7 mouse cellular contexts compared by ENCODE assay signal in genomic region chr17:88441432-88442174, GRCm38 (mm10). TPM values are rescaled to one million over a fixed set of nuclear protein-coding genes. Genes with fewer than 3 reads are reported as not detected.
A peak's percentile ranks its signal among the peaks of the same experiment; 100 is the strongest.
DNase-seq lines count a peak whose midpoint lies in the region; ATAC-seq lines count a peak whose summit lies in the region.

No protein-coding gene starts in this region.

- peak overlapping the region; percentile 95 for H3K27ac ChIP-seq in intestine, embryonic 16.5 days (ENCODE audit: low read length)
- H3K27ac ChIP-seq in limb, embryonic 10.5 days = peak overlapping the region; percentile 97
- peak overlapping the region; percentile 92 for H3K27ac ChIP-seq in midbrain, embryonic 12.5 days (replicated peaks)

- H3K4me2 ChIP-seq in intestine, embryonic 16.5 days (ENCODE audit: low read depth, low read length) = peak overlapping the region; percentile 70
- H3K4me2 ChIP-seq in midbrain, embryonic 12.5 days (replicated peaks) = peak overlapping the region; percentile 83

- DNase-seq in adrenal gland, adult 2 months = peak; percentile 86
- DNase-seq in embryo, embryonic 11 days = peak; percentile 90
- DNase-seq in gastrocnemius, postnatal 4 days (ENCODE audit: low spot score in 2 of 2) = peak; percentile 29 to 62
- peak; percentile 87 for DNase-seq in limb, embryonic 10.5 days (ENCODE audit: low spot score)
- DNase-seq in spleen, adult 18-20 months = peak; percentile 61 to 70

- under 1% methylated on average over 45 of the region's 48 CpGs for WGBS in intestine, embryonic 16.5 days
- WGBS in limb, embryonic 10.5 days = under 1% methylated on average over 39 of the region's 48 CpGs
- under 1% methylated on average over 41 of the region's 48 CpGs for WGBS in midbrain, embryonic 12.5 days

- H3K9ac ChIP-seq in intestine, embryonic 16.5 days (ENCODE audit: low read depth, low read length) = peak overlapping the region; percentile 95
- H3K9ac ChIP-seq in midbrain, embryonic 12.5 days (replicated peaks) = peak overlapping the region; percentile 89

- no peaks in the 10 kb centered on the region for H3K36me3 ChIP-seq in intestine, embryonic 16.5 days (ENCODE audit: control insufficient read depth, insufficient read depth, low read length)
- H3K36me3 ChIP-seq in limb, embryonic 10.5 days = no peaks in the 10 kb centered on the region
- no peaks in the 10 kb centered on the region for H3K36me3 ChIP-seq in midbrain, embryonic 12.5 days

- ATAC-seq in intestine, embryonic 16.5 days = peak; percentile 65
- peak; percentile 72 for ATAC-seq in midbrain, embryonic 12.5 days (ENCODE audit: low FRiP score, low read depth)

- H3K4me1 ChIP-seq in intestine, embryonic 16.5 days (ENCODE audit: control insufficient read depth, insufficient read depth, low read length) = peaks cover 7% of the 10 kb centered on the region
- peaks cover 7% of the 10 kb centered on the region; the same call in 1 of the 2 replicates for H3K4me1 ChIP-seq in limb, embryonic 10.5 days
- H3K4me1 ChIP-seq in midbrain, embryonic 12.5 days = no peaks in the 10 kb centered on the region

- no peaks in the 10 kb centered on the region for H3K9me3 ChIP-seq in intestine, embryonic 16.5 days (ENCODE audit: control insufficient read depth, low read length)
- H3K9me3 ChIP-seq in limb, embryonic 10.5 days (replicated peaks) = no peaks in the 10 kb centered on the region
- H3K9me3 ChIP-seq in midbrain, embryonic 12.5 days = no peaks in the 10 kb centered on the region

- no peaks in the 10 kb centered on the region for H3K27me3 ChIP-seq in intestine, embryonic 16.5 days (replicated peaks; ENCODE audit: control insufficient read depth, insufficient read depth, low read length)
- H3K27me3 ChIP-seq in limb, embryonic 10.5 days (ENCODE audit: low read depth, poor library complexity, severe bottlenecking) = no peaks in the 10 kb centered on the region
- H3K27me3 ChIP-seq in midbrain, embryonic 12.5 days = peaks cover 14% of the 10 kb centered on the region

- H3K4me3 ChIP-seq in intestine, embryonic 16.5 days (ENCODE audit: low read length) = peak overlapping the region; percentile 96
- peak overlapping the region; percentile 93 for H3K4me3 ChIP-seq in limb, embryonic 10.5 days
- peak overlapping the region; percentile 89 for H3K4me3 ChIP-seq in midbrain, embryonic 12.5 days

RNA-seq across cellular contexts. Expression of gene Foxn2, which starts 1.1 kb away (rescaled TPM):
- 10 to 100 TPM; 17.7 to 21.0 TPM for total RNA-seq in adrenal gland, adult 2 months (2021)
- 2.4 and 2.8 TPM in 2 replicates for polyA plus RNA-seq in adrenal gland, adult 2 months (2012; rRNA removed)
- 10 to 100 TPM; 22.4 to 24.1 TPM for total RNA-seq in gastrocnemius, postnatal 4 days (2021)
- 14.6 and 15.4 TPM in 2 replicates for polyA plus RNA-seq in intestine, embryonic 16.5 days (2015; fragmentation: Nextera tagmentation; extraction: Ambion mirVana)
- 14.3 and 16.2 TPM in 2 replicates for polyA plus RNA-seq in limb, embryonic 10.5 days (2016; fragmentation: Nextera tagmentation; extraction: Ambion mirVana)
- polyA plus RNA-seq in midbrain, embryonic 12.5 days (2016; fragmentation: Nextera tagmentation; extraction: Ambion mirVana) = 12.9 and 13.2 TPM in 2 replicates

Comparison
In these comparisons a context has a peak if more than half of its experiments do, and no peak if none do; other contexts are left out.
1. Peak in every context shown above with its lines: DNase-seq, ATAC-seq, H3K4me3 ChIP-seq and H3K27ac ChIP-seq.